Mouse (Mus musculus) adrenal gland, adult 10 weeks (tissue): ENCODE measurements around the gene 2310050C09Rik. TPM values are rescaled to one million over a fixed set of nuclear protein-coding genes. Genes with fewer than 3 reads are reported as not detected.

ENCODE experiments used
- polyA plus RNA-seq: library from polyadenylated mRNA; stranded (reverse); fragments of 350-450 nt; fragmentation: Illumina TruSeq; extraction: RNeasy Lipid Tissue Mini Kit (QIAGEN cat#74804); gene quantifications from one replicate; pipeline ENCODE4 v1.2.3, GENCODE M21; 2014; ENCODE audit warnings: low read depth, low replicate concordance

The 2310050C09Rik gene
- polyA plus RNA-seq = not detected

GRCm38 (mm10) chr3:92870116-92870515 is at the start of gene 2310050C09Rik:
TSS of gene 2310050C09Rik (minus strand) at chr3:92870216.

DNA sequence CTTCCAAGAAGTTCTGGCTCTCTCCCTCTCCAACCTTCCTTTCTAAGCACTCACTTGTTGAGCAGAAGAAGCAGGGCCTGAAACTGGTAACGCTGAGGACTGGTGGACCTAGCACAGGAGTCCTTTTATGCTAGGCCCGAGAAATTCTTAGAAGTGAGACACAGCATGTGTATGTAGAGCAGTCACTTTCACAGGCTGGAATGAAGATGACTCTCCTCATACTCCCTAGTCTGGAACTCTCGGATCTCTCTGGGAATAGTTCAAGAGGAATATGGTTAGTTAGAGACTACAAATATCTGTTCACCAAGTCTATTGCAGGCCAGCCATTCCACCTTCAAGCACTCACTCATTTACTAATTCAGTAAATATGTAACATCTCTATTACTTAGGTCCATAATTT is 18.8 kb downstream of the 2310050C09Rik start, which contains the start of gene Lce1l:
Gene Lce1l (minus strand): TSS at position 101 of the 400 bp plus-strand sequence.

DNA sequence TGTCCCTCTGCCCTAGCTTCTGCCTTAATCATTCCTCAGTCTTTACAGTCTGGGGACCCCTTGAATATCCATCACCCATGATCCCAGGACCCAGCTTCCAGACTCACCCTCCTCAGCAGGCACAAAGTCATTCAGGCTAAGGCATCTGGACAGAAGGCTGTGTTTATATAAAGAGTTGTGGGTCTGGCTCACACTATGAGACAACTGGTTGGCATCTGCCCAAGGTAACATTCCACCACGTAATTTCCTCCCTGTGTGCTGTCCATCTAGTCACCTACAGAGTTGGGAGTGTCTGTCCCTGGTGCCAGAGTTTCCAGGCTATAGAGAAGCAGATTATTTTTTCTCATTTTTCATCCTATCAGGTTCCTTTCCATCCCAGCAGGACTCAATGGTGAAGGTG is 42.9 kb downstream of the 2310050C09Rik start, which contains the start of gene Kprp:
Gene Kprp (minus strand): TSS at position 140 of the 400 bp plus-strand sequence.

Other genes with a start within 250 kb of the 2310050C09Rik start
- not detected for gene Lce6a, start 248.6 kb downstream of the 2310050C09Rik start, polyA plus RNA-seq
- not detected for gene Lce1a1, start 221.9 kb downstream of the 2310050C09Rik start, polyA plus RNA-seq
- not detected for gene Lce1b, start 213.3 kb downstream of the 2310050C09Rik start, polyA plus RNA-seq
- not detected for gene Lce1a2, start 199.9 kb downstream of the 2310050C09Rik start, polyA plus RNA-seq
- gene Lce1c, start 191.0 kb downstream of the 2310050C09Rik start, polyA plus RNA-seq = not detected
- not detected for gene Lce1d, start 183.0 kb downstream of the 2310050C09Rik start, polyA plus RNA-seq
- not detected for gene Lce1e, start 161.1 kb downstream of the 2310050C09Rik start, polyA plus RNA-seq
- gene Lce1f, start 149.9 kb downstream of the 2310050C09Rik start, polyA plus RNA-seq = not detected
- not detected for gene Gm38119, start 131.1 kb downstream of the 2310050C09Rik start, polyA plus RNA-seq
- gene Lce1g, start 117.9 kb downstream of the 2310050C09Rik start, polyA plus RNA-seq = not detected
- gene Lce1h, start 105.2 kb downstream of the 2310050C09Rik start, polyA plus RNA-seq = not detected
- gene Lce1i, start 91.3 kb downstream of the 2310050C09Rik start, polyA plus RNA-seq = not detected
- not detected for gene Lce1j, start 79.7 kb downstream of the 2310050C09Rik start, polyA plus RNA-seq
- not detected for gene Lce1k, start 62.3 kb downstream of the 2310050C09Rik start, polyA plus RNA-seq
- gene Kprp, start 43.0 kb downstream of the 2310050C09Rik start, polyA plus RNA-seq = not detected
- gene Lce1l, start 18.9 kb downstream of the 2310050C09Rik start, polyA plus RNA-seq = not detected
- not detected for gene Lce3a, start 56.0 kb upstream of the 2310050C09Rik start, polyA plus RNA-seq
- gene Lce3b, start 62.8 kb upstream of the 2310050C09Rik start, polyA plus RNA-seq = not detected
- not detected for gene Lce3c, start 74.3 kb upstream of the 2310050C09Rik start, polyA plus RNA-seq
- not detected for gene Lce3d, start 87.2 kb upstream of the 2310050C09Rik start, polyA plus RNA-seq
- not detected for gene Lce3e, start 96.8 kb upstream of the 2310050C09Rik start, polyA plus RNA-seq
- gene Lce3f, start 122.0 kb upstream of the 2310050C09Rik start, polyA plus RNA-seq = not detected
- not detected for gene Crct1, start 145.5 kb upstream of the 2310050C09Rik start, polyA plus RNA-seq
- gene Lce1m, start 148.8 kb upstream of the 2310050C09Rik start, polyA plus RNA-seq = not detected
- not detected for gene Gm4858, start 198.6 kb upstream of the 2310050C09Rik start, polyA plus RNA-seq